Mouse (Mus musculus) cerebellum, adult 2 months (tissue): ENCODE measurements at regions not wholly inside any gene's neighbourhood (a gene's known extent, or its start where the extent isn't known, plus 50 kb on each side); places are given as distances from the start of the nearest gene placed in this dataset.
A peak's percentile ranks its signal among the peaks of the same experiment; 100 is the strongest.

Source experiments
- DNase-seq, 2 experiments: peaks; one replicate each; pipeline ENCODE4 v3.0.0; 2021
- H3K27ac ChIP-seq: fragments of 200-500 bp; 2 replicates; pipeline ENCODE4 v1.5.1; 2012; ENCODE audit warnings: low read length, control low read depth, inconsistent platforms; ENCODE audit not compliant: insufficient read depth
- H3K27me3 ChIP-seq: fragments of 200-500 bp; 2 replicates; pipeline ENCODE4 v1.6.1; 2012; ENCODE audit warnings: inconsistent platforms, mild to moderate bottlenecking, low read length, moderate library complexity; ENCODE audit not compliant: control insufficient read depth, insufficient read depth
- H3K4me1 ChIP-seq: fragments of 200-500 bp; 2 replicates; pipeline ENCODE4 v1.6.1; 2011; ENCODE audit warnings: low read length; ENCODE audit not compliant: control insufficient read depth, insufficient read depth
- H3K4me3 ChIP-seq: fragments of 200-500 bp; replicated peaks from 2 replicates; pipeline ENCODE3; 2011; ENCODE audit warnings: mild to moderate bottlenecking, low read depth, low read length, control low read depth; ENCODE audit not compliant: insufficient read depth
- CTCF ChIP-seq: fragments of 200-500 bp; IDR thresholded peaks from 2 replicates; pipeline ENCODE4 v1.5.1; 2011; ENCODE audit warnings: low read depth, mild to moderate bottlenecking, control low read depth, low read length, moderate library complexity, borderline replicate concordance; ENCODE audit not compliant: insufficient read depth
- POLR2A ChIP-seq: fragments of 200-500 bp; IDR thresholded peaks from 2 replicates; pipeline ENCODE4 v1.6.1; 2011; ENCODE audit warnings: low read length, control low read depth, borderline replicate concordance; ENCODE audit not compliant: insufficient read depth
- WGBS: fragments of 180-500 bp; shearing (Covaris S2); methylation state at CpG from one replicate; pipeline ENCODE4 v1.1.7; 2018; 5-methylcytosine and 5-hydroxymethylcytosine counted together

DNA sequence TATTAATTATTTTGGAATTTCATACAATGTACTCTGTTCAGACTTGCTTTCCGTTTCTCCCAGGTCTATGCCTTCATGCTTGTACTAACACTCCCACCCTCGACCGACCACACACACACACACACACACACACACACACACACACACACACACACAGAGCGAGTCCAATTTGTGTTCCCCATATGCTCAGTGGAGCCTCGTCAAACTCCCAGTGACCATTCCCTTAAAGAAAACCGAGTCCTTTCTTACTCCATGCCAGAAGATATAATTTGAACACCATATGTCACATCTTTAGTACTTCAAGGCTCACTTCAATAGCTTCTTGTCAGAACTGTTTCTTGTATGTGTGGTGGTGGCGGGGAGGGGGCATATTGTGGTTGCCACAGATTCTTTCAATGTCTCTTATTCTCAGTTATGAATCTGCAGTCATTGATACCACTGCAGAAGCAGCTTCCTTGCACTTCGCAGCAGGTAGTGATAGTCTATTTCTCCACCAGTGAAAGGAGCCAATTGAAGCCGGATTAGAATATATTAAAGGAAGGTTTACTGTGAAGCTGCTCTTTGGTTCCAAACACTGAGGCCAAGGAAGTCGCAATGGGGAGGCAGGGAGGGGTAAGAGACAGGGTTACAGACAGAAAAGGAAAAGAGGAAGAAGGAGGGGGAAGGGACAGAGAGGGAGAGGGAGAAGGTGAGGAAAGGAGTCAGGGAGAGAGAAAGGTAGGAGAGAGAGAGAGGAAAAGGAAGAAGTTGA lies 672.3 kb downstream of the Vgll3 start:
- H3K27ac ChIP-seq, result no peak overlapping the region
- WGBS, result 18% methylated on average over 10 of the region's 10 CpGs
- DNase-seq, result no peak

DNA sequence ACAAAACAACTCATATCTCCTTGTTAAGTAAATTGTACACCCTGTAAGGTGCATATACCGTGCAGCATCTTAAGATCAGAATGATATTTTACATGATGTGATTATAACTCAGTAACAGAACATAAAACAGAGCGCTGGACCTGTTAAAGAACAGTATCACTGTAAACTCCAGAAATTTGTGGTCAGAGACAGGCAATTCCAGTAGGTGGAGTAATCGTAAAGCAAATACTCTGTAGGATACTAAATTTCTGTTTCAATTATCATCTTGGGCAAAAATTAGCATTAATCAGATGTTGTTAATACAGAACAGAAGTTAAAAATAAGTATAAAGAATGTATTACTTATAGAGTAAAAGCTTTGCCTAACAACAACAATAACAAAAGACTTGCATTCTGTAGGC lies 680.5 kb downstream of the Vgll3 start:
- no peaks in the 10 kb centered on the region for H3K27me3 ChIP-seq
- no peak overlapping the region for H3K4me3 ChIP-seq
- DNase-seq, result no peak
- peak; percentile 28; the same call in 1 of the 2 replicates for TF ChIP-seq CTCF
- no peak for TF ChIP-seq POLR2A
- WGBS, result 63% methylated on average over 3 of the region's 3 CpGs
- no peaks in the 10 kb centered on the region for H3K4me1 ChIP-seq
- no peak overlapping the region for H3K27ac ChIP-seq

More for the DNA sequence above, 672.3 kb downstream of the Vgll3 start:
- no peaks in the 10 kb centered on the region for H3K27me3 ChIP-seq
- TF ChIP-seq CTCF, result no peak
- no peak for TF ChIP-seq POLR2A
- H3K4me1 ChIP-seq, result no peaks in the 10 kb centered on the region
- H3K4me3 ChIP-seq, result no peak overlapping the region
